ENCODE assay signal across 8 mouse cellular contexts in genomic region chr13:41339653-41340351, GRCm38 (mm10).
DNase-seq lines count a peak whose midpoint lies in the region; ATAC-seq lines count a peak whose summit lies in the region.

No protein-coding gene starts in this region.

- ATAC-seq in forebrain, embryonic 12.5 days (ENCODE audit: low FRiP score), result peak; percentile 70; the same call in 1 of the 2 replicates
- ATAC-seq in megakaryocyte progenitor cell, adult 5-6 weeks (replicated peaks; ENCODE audit: poor library complexity), result no peak

- no peak overlapping the region for H3K4me3 ChIP-seq in forebrain, embryonic 12.5 days (replicated peaks)

- intact Hi-C loops in gastrocnemius, postnatal 14 days (cut with DNase I; ENCODE audit: low total_unique reads), result no loop called here
- intact Hi-C loops in heart, postnatal 14 days (cut with DNase I), result loop anchor here (5.0 kb wide), 1 partner anchor 38 kb away; no protein-coding TSS in a partner anchor

- peaks cover 19% of the 10 kb centered on the region for H3K36me3 ChIP-seq in forebrain, embryonic 12.5 days (replicated peaks)

- no peak overlapping the region for H3K4me2 ChIP-seq in forebrain, embryonic 12.5 days

- H3K9ac ChIP-seq in forebrain, embryonic 12.5 days, result no peak overlapping the region

- 58% methylated on average over 22 of the region's 22 CpGs for WGBS in forebrain, embryonic 12.5 days

- H3K27ac ChIP-seq in forebrain, embryonic 12.5 days, result peak overlapping the region; percentile 60

- H3K27me3 ChIP-seq in forebrain, embryonic 12.5 days, result no peaks in the 10 kb centered on the region

- peaks cover 13% of the 10 kb centered on the region; the same call in 1 of the 2 replicates for H3K4me1 ChIP-seq in forebrain, embryonic 12.5 days

- no peaks in the 10 kb centered on the region for H3K9me3 ChIP-seq in forebrain, embryonic 12.5 days

- peak; percentile 22 for DNase-seq in gastrocnemius, postnatal 14 days
- no peak for DNase-seq in gastrocnemius, postnatal 10 days
- peak; percentile 57 to 63 for DNase-seq in heart, postnatal 14 days
- peak; percentile 65 to 76 for DNase-seq in layer of hippocampus, adult 8-10 months (ENCODE audit: low spot score in 2 of 2)
- peak; percentile 58 to 79 for DNase-seq in lung, postnatal 4 days
- DNase-seq in thymus, postnatal 10 days (ENCODE audit: low spot score in 2 of 2), result no peak

Comparison
In these comparisons a context has a peak if more than half of its experiments do, and no peak if none do; other contexts are left out.
1. DNase-seq: peak in gastrocnemius, postnatal 14 days (single experiment), heart, postnatal 14 days (2 of 2), layer of hippocampus, adult 8-10 months (2 of 2) and lung, postnatal 4 days (2 of 2); none in gastrocnemius, postnatal 10 days (single experiment) and thymus, postnatal 10 days (0 of 2).